Mouse (Mus musculus) MEL (cell line): Measurements from ENCODE around the gene Ric8b. TPM values are rescaled to one million over a fixed set of nuclear protein-coding genes. Genes with fewer than 3 reads are reported as not detected.

Source experiments
- DNase-seq: peaks from one replicate; pipeline ENCODE4 v3.0.0; 2011; ENCODE audit warnings: low read depth, low spot score
- H3K27ac ChIP-seq: 2 replicates; pipeline ENCODE4 v1.5.1; 2012; ENCODE audit warnings: low read depth, mild to moderate bottlenecking, control low read depth, low read length, moderate library complexity; ENCODE audit not compliant: control insufficient read depth
- H3K27me3 ChIP-seq, 2 experiments: fragments of 150-350 bp in 1 of 2; sonication (generic) in 1 of 2; 2 replicates each; pipeline ENCODE4 v1.6.1; 2012; ENCODE audit warnings: low read length in 2 of 2, mild to moderate bottlenecking in 2 of 2, improper control_type of control experiment in 1 of 2, moderate library complexity in 1 of 2; ENCODE audit not compliant: insufficient read depth in 2 of 2, control insufficient read depth in 1 of 2
- H3K36me3 ChIP-seq, 2 experiments: 2 replicates each; pipeline ENCODE4 v1.6.1; 2012 to 2014; ENCODE audit warnings: low read length in 2 of 2, improper control_type of control experiment in 1 of 2, inconsistent platforms in 1 of 2, mild to moderate bottlenecking in 1 of 2; ENCODE audit not compliant: insufficient read depth in 2 of 2, control insufficient read depth in 1 of 2
- H3K4me1 ChIP-seq, 2 experiments: fragments of 150-350 bp in 1 of 2; sonication (generic) in 1 of 2; 2 replicates each; pipeline ENCODE4 v1.6.1; 2012; ENCODE audit warnings: low read length in 2 of 2, improper control_type of control experiment in 1 of 2, mild to moderate bottlenecking in 1 of 2; ENCODE audit not compliant: insufficient read depth in 2 of 2, control insufficient read depth in 1 of 2
- H3K4me3 ChIP-seq, 2 experiments: fragments of 150-350 bp in 1 of 2; sonication (generic) in 1 of 2; 2 replicates each; pipeline ENCODE4 v1.5.1; 2012; ENCODE audit warnings: low read depth in 2 of 2, low read length in 2 of 2, mild to moderate bottlenecking in 2 of 2, moderate library complexity in 2 of 2, control low read depth in 1 of 2, improper control_type of control experiment in 1 of 2; ENCODE audit not compliant: control insufficient read depth in 1 of 2, insufficient read depth in 1 of 2
- H3K79me2 ChIP-seq: 2 replicates; pipeline ENCODE4 v1.6.1; 2012; ENCODE audit warnings: mild to moderate bottlenecking, low read length, moderate library complexity; ENCODE audit not compliant: control insufficient read depth, poor library complexity, insufficient read depth
- H3K9ac ChIP-seq: 2 replicates; pipeline ENCODE4 v1.6.1; 2012; ENCODE audit warnings: low read depth, mild to moderate bottlenecking, control low read depth, low read length, moderate library complexity; ENCODE audit not compliant: control insufficient read depth, poor library complexity, severe bottlenecking
- H3K9me3 ChIP-seq: fragments of 150-350 bp; sonication (generic); replicated peaks from 2 replicates; pipeline ENCODE4 v1.6.1; 2012; ENCODE audit warnings: mild to moderate bottlenecking, low read length, improper control_type of control experiment, moderate library complexity; ENCODE audit not compliant: insufficient read depth
- BHLHE40 ChIP-seq: IDR thresholded peaks from 2 replicates; pipeline ENCODE4 v1.6.1; 2012; ENCODE audit warnings: low read depth, mild to moderate bottlenecking, inconsistent platforms, low read length, improper control_type of control experiment, borderline replicate concordance
- CHD1 ChIP-seq: IDR thresholded peaks from 2 replicates; pipeline ENCODE4 v1.6.1; 2012; ENCODE audit warnings: low read depth, mild to moderate bottlenecking, inconsistent platforms, low read length, improper control_type of control experiment
- CHD2 ChIP-seq: IDR thresholded peaks from 2 replicates; pipeline ENCODE4 v1.6.1; 2011; ENCODE audit warnings: low read length, improper control_type of control experiment
- CTCF ChIP-seq, 3 experiments: IDR thresholded peaks in 2 of 3; conservative IDR thresholded peaks in 1 of 3; 2 replicates each; pipeline ENCODE4 v1.5.1; 2011 to 2012; ENCODE audit warnings: low read length in 3 of 3, low read depth in 2 of 3, mild to moderate bottlenecking in 2 of 3, improper control_type of control experiment in 1 of 3, inconsistent platforms in 1 of 3, mixed read lengths in 1 of 3, moderate library complexity in 1 of 3; ENCODE audit not compliant: control insufficient read depth in 1 of 3, insufficient read depth in 1 of 3, poor library complexity in 1 of 3, severe bottlenecking in 1 of 3
- E2F4 ChIP-seq: IDR thresholded peaks from 2 replicates; pipeline ENCODE4 v1.6.1; 2011; ENCODE audit warnings: low read depth, low read length, improper control_type of control experiment, borderline replicate concordance
- ELF1 ChIP-seq: IDR thresholded peaks from 2 replicates; pipeline ENCODE4 v1.6.1; 2014; ENCODE audit warnings: low read depth, mild to moderate bottlenecking, inconsistent platforms, low read length, improper control_type of control experiment, moderate library complexity
- EP300 ChIP-seq, 2 experiments: IDR thresholded peaks; 2 replicates each; pipeline ENCODE4 v1.6.1; 2011; ENCODE audit warnings: improper control_type of control experiment in 2 of 2, low read length in 2 of 2, low read depth in 1 of 2, mild to moderate bottlenecking in 1 of 2
- GABPA ChIP-seq: IDR thresholded peaks from 2 replicates; pipeline ENCODE4 v1.6.1; 2012; ENCODE audit warnings: low read depth, mild to moderate bottlenecking, inconsistent platforms, low read length, improper control_type of control experiment, moderate library complexity
- GATA1 ChIP-seq: IDR thresholded peaks from 2 replicates; pipeline ENCODE4 v1.6.1; 2011; ENCODE audit warnings: low read depth, low read length, improper control_type of control experiment
- HCFC1 ChIP-seq: IDR thresholded peaks from 2 replicates; pipeline ENCODE4 v1.6.1; 2012; ENCODE audit warnings: low read depth, mild to moderate bottlenecking, inconsistent platforms, low read length, improper control_type of control experiment, moderate library complexity
- JUND ChIP-seq: IDR thresholded peaks from 2 replicates; pipeline ENCODE4 v1.6.1; 2011; ENCODE audit warnings: low read depth, mild to moderate bottlenecking, improper control_type of control experiment, low read length
- KAT2A ChIP-seq: conservative IDR thresholded peaks from 2 replicates; pipeline ENCODE4 v1.6.1; 2012; ENCODE audit warnings: low read depth, low read length, improper control_type of control experiment, inconsistent platforms
- MAX ChIP-seq: IDR thresholded peaks from 2 replicates; pipeline ENCODE4 v1.6.1; 2011; ENCODE audit warnings: low read length, improper control_type of control experiment
- MAZ ChIP-seq: IDR thresholded peaks from 2 replicates; pipeline ENCODE4 v1.6.1; 2012; ENCODE audit warnings: low read depth, mild to moderate bottlenecking, inconsistent platforms, low read length, improper control_type of control experiment
- MEF2A ChIP-seq: IDR thresholded peaks from 2 replicates; pipeline ENCODE4 v1.6.1; 2014; ENCODE audit warnings: low read depth, mild to moderate bottlenecking, inconsistent platforms, low read length, improper control_type of control experiment; ENCODE audit not compliant: poor library complexity, insufficient replicate concordance, severe bottlenecking; ENCODE audit errors: extremely low read depth
- MXI1 ChIP-seq: IDR thresholded peaks from 2 replicates; pipeline ENCODE4 v1.6.1; 2011; ENCODE audit warnings: mild to moderate bottlenecking, low read depth, low read length, improper control_type of control experiment
- MYB ChIP-seq: IDR thresholded peaks from 2 replicates; pipeline ENCODE4 v1.6.1; 2011; ENCODE audit warnings: mild to moderate bottlenecking, low read depth, low read length, improper control_type of control experiment
- MYC ChIP-seq: IDR thresholded peaks from 2 replicates; pipeline ENCODE4 v1.6.1; 2011; ENCODE audit warnings: low read depth, mild to moderate bottlenecking, low read length, improper control_type of control experiment, moderate library complexity
- NELFE ChIP-seq: IDR thresholded peaks from 2 replicates; pipeline ENCODE4 v1.6.1; 2011; ENCODE audit warnings: low read depth, low read length, improper control_type of control experiment
- NRF1 ChIP-seq: IDR thresholded peaks from 2 replicates; pipeline ENCODE4 v1.6.1; 2014; ENCODE audit warnings: low read depth, mild to moderate bottlenecking, inconsistent platforms, low read length, improper control_type of control experiment, moderate library complexity; ENCODE audit not compliant: poor library complexity, insufficient read depth, severe bottlenecking
- POLR2A ChIP-seq, 2 experiments: IDR thresholded peaks; 2 replicates each; pipeline ENCODE4 v1.6.1; 2011 to 2012; ENCODE audit warnings: low read length in 2 of 2, mild to moderate bottlenecking in 2 of 2, control low read depth in 1 of 2, improper control_type of control experiment in 1 of 2, low read depth in 1 of 2, moderate library complexity in 1 of 2; ENCODE audit not compliant: control insufficient read depth in 1 of 2, insufficient read depth in 1 of 2, poor library complexity in 1 of 2
- POLR2AphosphoS2 ChIP-seq: IDR thresholded peaks from 2 replicates; pipeline ENCODE4 v1.6.1; 2011; ENCODE audit warnings: low read length, improper control_type of control experiment
- POLR2AphosphoS5 ChIP-seq: IDR thresholded peaks from 2 replicates; pipeline ENCODE4 v1.6.1; 2012; ENCODE audit warnings: low read depth, borderline replicate concordance, mild to moderate bottlenecking, inconsistent platforms, low read length, moderate library complexity, mixed read lengths
- RAD21 ChIP-seq: IDR thresholded peaks from 2 replicates; pipeline ENCODE4 v1.6.1; 2011; ENCODE audit warnings: mild to moderate bottlenecking, low read depth, low read length, improper control_type of control experiment
- RCOR1 ChIP-seq: IDR thresholded peaks from 2 replicates; pipeline ENCODE4 v1.6.1; 2012; ENCODE audit warnings: low read depth, mild to moderate bottlenecking, inconsistent platforms, low read length, improper control_type of control experiment
- SIN3A ChIP-seq: IDR thresholded peaks from 2 replicates; pipeline ENCODE4 v1.6.1; 2012; ENCODE audit warnings: low read length, improper control_type of control experiment, inconsistent platforms
- SMC3 ChIP-seq: IDR thresholded peaks from 2 replicates; pipeline ENCODE4 v1.6.1; 2011; ENCODE audit warnings: low read depth, low read length, improper control_type of control experiment
- TCF12 ChIP-seq: IDR thresholded peaks from 2 replicates; pipeline ENCODE4 v1.6.1; 2014; ENCODE audit warnings: low read depth, mild to moderate bottlenecking, inconsistent platforms, low read length, improper control_type of control experiment, moderate library complexity
- UBTF ChIP-seq: IDR thresholded peaks from 2 replicates; pipeline ENCODE4 v1.6.1; 2012; ENCODE audit warnings: low read depth, mild to moderate bottlenecking, inconsistent platforms, low read length, improper control_type of control experiment, moderate library complexity, borderline replicate concordance; ENCODE audit not compliant: insufficient read depth
- USF1 ChIP-seq: IDR thresholded peaks from 2 replicates; pipeline ENCODE4 v1.6.1; 2014; ENCODE audit warnings: low read depth, mild to moderate bottlenecking, inconsistent platforms, low read length, improper control_type of control experiment, moderate library complexity
- USF2 ChIP-seq, 2 experiments: IDR thresholded peaks; 2 replicates each; pipeline ENCODE4 v1.6.1; 2011 to 2012; ENCODE audit warnings: improper control_type of control experiment in 2 of 2, low read length in 2 of 2, borderline replicate concordance in 1 of 2, inconsistent platforms in 1 of 2, low read depth in 1 of 2, mild to moderate bottlenecking in 1 of 2; ENCODE audit not compliant: insufficient read depth in 1 of 2
- ZC3H11A ChIP-seq: IDR thresholded peaks from 2 replicates; pipeline ENCODE4 v1.6.1; 2012; ENCODE audit warnings: low read depth, mild to moderate bottlenecking, inconsistent platforms, low read length, improper control_type of control experiment
- ZMIZ1 ChIP-seq: IDR thresholded peaks from 2 replicates; pipeline ENCODE4 v1.6.1; 2012; ENCODE audit warnings: low read depth, mild to moderate bottlenecking, inconsistent platforms, low read length, improper control_type of control experiment, moderate library complexity
- ZNF384 ChIP-seq: IDR thresholded peaks from 2 replicates; pipeline ENCODE4 v1.6.1; 2012; ENCODE audit warnings: low read depth, mild to moderate bottlenecking, inconsistent platforms, low read length, improper control_type of control experiment
- polyA plus RNA-seq, 2 experiments: library from polyadenylated mRNA; stranded (reverse) in 1 of 2; unstranded in 1 of 2; fragments of >175 nt in 1 of 2; fragments of >200 nt in 1 of 2; gene quantifications; 2 replicates each; pipeline versions ENCODE4 v1.2.1 to v1.2.4; 2012; ENCODE audit warnings: low replicate concordance in 2 of 2, low read depth in 1 of 2; ENCODE audit not compliant: insufficient read length in 2 of 2, insufficient read depth in 1 of 2, missing spikeins in 1 of 2
- total RNA-seq: library from RNA; depleted of rRNA; stranded (reverse); fragments of 300-350 nt; gene quantifications from 2 replicates; pipeline ENCODE4 v1.2.3, GENCODE M21; 2012; rRNA removed

Ric8b gene
- total RNA-seq (5.8 and 6.3 TPM in 2 replicates), polyA plus RNA-seq (1 to 10 TPM in 1 of 2 experiments, not detected in 1; 8.6 TPM)

- Histone ChIP-seq H3K27me3 (peaks cover 3 to 6% of the 10 kb centered on the region in 2 experiments; a peak in 3 of 4 replicates), H3K36me3 (peaks cover 0 to 15% of the 10 kb centered on the region in 2 experiments; a peak in 2 of 4 replicates), H3K9me3 (no peaks in the 10 kb centered on the region), H3K79me2 (peaks cover 20% of the 10 kb centered on the region), H3K4me1 (peaks cover 0 to 10% of the 10 kb centered on the region in 2 experiments; a peak in 1 of 4 replicates), H3K4me3 (peak within 1 kb of the TSS; percentile 72 to 85), H3K9ac (peak within 1 kb of the TSS; percentile 92), H3K27ac (peak within 1 kb of the TSS; percentile 96)
- DNase-seq, result peak; percentile 98
- 0 out of 2 replicates have a peak, but pooled peaks have one; percentile 52 for TF ChIP-seq UBTF
- no peak; a peak in 1 of 4 replicates for TF ChIP-seq EP300 (IDR thresholded peaks at IDR 0.05; ENCODE audit: low read depth in 1 of 2, low read length in 2 of 2)
- peak; percentile 50; the same call in 1 of the 2 replicates for TF ChIP-seq USF1
- peak; percentile 92 for TF ChIP-seq ELF1
- peak; percentile 95 for TF ChIP-seq HCFC1
- TF ChIP-seq ZC3H11A, result peak; percentile 60
- TF ChIP-seq POLR2AphosphoS2, result no peak
- peak; percentile 83 for TF ChIP-seq ZNF384
- TF ChIP-seq SMC3, result no peak
- TF ChIP-seq GATA1, result no peak
- no peak for TF ChIP-seq POLR2AphosphoS5
- peak; percentile 54 for TF ChIP-seq NELFE
- TF ChIP-seq SIN3A, result peak; percentile 93
- no peak for TF ChIP-seq CTCF (IDR thresholded peaks at IDR 0.05 in 2 of 3, conservative IDR thresholded peaks at IDR 0.05 in 1 of 3; ENCODE audit: control insufficient read depth in 1 of 3, insufficient read depth in 1 of 3, low read depth in 2 of 3, low read length in 3 of 3, poor library complexity in 1 of 3, severe bottlenecking in 1 of 3)
- peak; percentile 62; the same call in 1 of the 2 replicates for TF ChIP-seq MAZ
- TF ChIP-seq MAX, result no peak; the same call in none of the 2 replicates
- TF ChIP-seq BHLHE40, result no peak
- no peak for TF ChIP-seq NRF1
- TF ChIP-seq KAT2A, result peak; percentile 97
- TF ChIP-seq GABPA, result no peak
- TF ChIP-seq TCF12, result peak; percentile 27; the same call in 1 of the 2 replicates
- peak; percentile 57; the same call in 1 of the 2 replicates for TF ChIP-seq MXI1
- TF ChIP-seq CHD1, result no peak
- TF ChIP-seq MYB, result peak; percentile 45; the same call in 1 of the 2 replicates
- TF ChIP-seq RAD21, result no peak
- peak; percentile 67 to 71 for TF ChIP-seq POLR2A (IDR thresholded peaks at IDR 0.05; ENCODE audit: control insufficient read depth in 1 of 2, insufficient read depth in 1 of 2, low read depth in 1 of 2, low read length in 2 of 2, poor library complexity in 1 of 2)
- peak; percentile 61 for TF ChIP-seq ZMIZ1
- no peak for TF ChIP-seq USF2 (IDR thresholded peaks at IDR 0.05; ENCODE audit: borderline replicate concordance in 1 of 2, insufficient read depth in 1 of 2, low read depth in 1 of 2, low read length in 2 of 2)
- peak; percentile 74 for TF ChIP-seq CHD2
- TF ChIP-seq MYC, result peak; percentile 90
- no peak for TF ChIP-seq JUND
- no peak for TF ChIP-seq MEF2A
- TF ChIP-seq RCOR1, result no peak
- TF ChIP-seq E2F4, result 0 out of 2 replicates have a peak, but pooled peaks have one; percentile 14
Observed at GRCm38 (mm10) chr10:84916810-84917730, at the start of gene Ric8b. Ric8b (plus strand) TSS chr10:84917616.
